Mouse (Mus musculus) layer of hippocampus, adult 2 months (tissue): ENCODE data around the gene Ift27. TPM values are rescaled to one million over a fixed set of nuclear protein-coding genes. Genes with fewer than 3 reads are reported as not detected.

Experiments used
- DNase-seq, 2 experiments: peaks; one replicate each; pipeline ENCODE4 v3.0.0; 2022; ENCODE audit warnings: low spot score in 2 of 2
- H3K27ac ChIP-seq: fragments of 200-600 bp; 2 replicates; pipeline ENCODE4 v1.8.1; 2022
- H3K4me3 ChIP-seq: fragments of 200-600 bp; 2 replicates; pipeline ENCODE4 v1.8.1; 2022; ENCODE audit warnings: mild to moderate bottlenecking
- CTCF ChIP-seq: fragments of 200-600 bp; conservative IDR thresholded peaks from 2 replicates; pipeline ENCODE4 v1.8.1; 2022; ENCODE audit warnings: antibody characterized with exemption, mild to moderate bottlenecking, moderate library complexity
- long read RNA-seq, 2 experiments: library from polyadenylated mRNA; stranded (forward); transcript quantifications; one replicate each; pipeline ENCODE4 v2.0.0; 2021; ENCODE audit warnings: borderline mapping rate in 2 of 2
- total RNA-seq, 2 experiments: library from RNA; stranded (reverse); gene quantifications; 2 replicates each; pipeline ENCODE4 v1.2.3; 2021

Gene Ift27
- total RNA-seq = 10 to 100 TPM; 22.7 to 23.3 TPM
- long read RNA-seq, experiment 1, transcript Ift27-201 (7 exons, 1,013 nt) = major isoform, 21 of 22 reads
- long read RNA-seq, experiment 1, partial matches to known transcripts = 0 of 22 reads
- long read RNA-seq, experiment 1, other reads (novel, unspliced or antisense) = 1 of 22 reads
- long read RNA-seq, experiment 2, transcript Ift27-201 (7 exons, 1,013 nt) = major isoform, 17 of 17 reads
- long read RNA-seq, experiment 2, partial matches to known transcripts = 0 of 17 reads
- long read RNA-seq, experiment 2, other reads (novel, unspliced or antisense) = 0 of 17 reads

GRCm38 (mm10) chr15:78173972-78174886, at the start of gene Ift27:
Gene Ift27 (minus strand): TSS chr15:78174107.
- Histone ChIP-seq H3K4me3 (peak within 1 kb of the TSS; percentile 73), H3K27ac (peak within 1 kb of the TSS; percentile 96)
- peak; percentile 97 to 100 for DNase-seq
- TF ChIP-seq CTCF = peak; percentile 54

GRCm38 (mm10) chr15:78215269-78215668, 41.4 kb upstream of the Ift27 start:
- DNase-seq = no peak
- TF ChIP-seq CTCF = no peak
- Histone ChIP-seq H3K27ac (no peak overlapping the region), H3K4me3 (no peak overlapping the region)

- no peak for DNase-seq
Observed at GRCm38 (mm10) chr15:78211367-78211766, 37.5 kb upstream of the Ift27 start.

GRCm38 (mm10) chr15:78210203-78210602, 36.3 kb upstream of the Ift27 start:
- Histone ChIP-seq H3K4me3 (no peak overlapping the region), H3K27ac (no peak overlapping the region)
- TF ChIP-seq CTCF = no peak
- DNase-seq = no peak

More at GRCm38 (mm10) chr15:78211367-78211766, 37.5 kb upstream of the Ift27 start:
- TF ChIP-seq CTCF = no peak
- Histone ChIP-seq H3K4me3 (no peak overlapping the region), H3K27ac (no peak overlapping the region)

GRCm38 (mm10) chr15:78206312-78206711, 32.4 kb upstream of the Ift27 start, which contains the start of gene Pvalb:
Gene Pvalb (minus strand): TSS chr15:78206400.
- DNase-seq = no peak
- no peak for TF ChIP-seq CTCF
- Histone ChIP-seq H3K27ac (no peak within 1 kb of the TSS), H3K4me3 (no peak within 1 kb of the TSS)

GRCm38 (mm10) chr15:78205192-78205591, 31.3 kb upstream of the Ift27 start:
- DNase-seq = peak in 1 of 2 experiments; percentile 24
- peak; percentile 69 for TF ChIP-seq CTCF
- Histone ChIP-seq H3K4me3 (no peak overlapping the region), H3K27ac (no peak overlapping the region)

- H3K4me3 ChIP-seq = peak overlapping the region; percentile 40
- no peak overlapping the region for H3K27ac ChIP-seq
- no peak; the same call in 1 of the 2 replicates for TF ChIP-seq CTCF
- DNase-seq = peak in 1 of 2 experiments; percentile 48
Observed at GRCm38 (mm10) chr15:78204053-78204847, 30.3 kb upstream of the Ift27 start.

- no peak for DNase-seq
- TF ChIP-seq CTCF = no peak
- Histone ChIP-seq H3K27ac (no peak overlapping the region), H3K4me3 (no peak overlapping the region)
Observed at GRCm38 (mm10) chr15:78195096-78195880, 21.4 kb upstream of the Ift27 start.

GRCm38 (mm10) chr15:78194320-78194719, 20.4 kb upstream of the Ift27 start:
- Histone ChIP-seq H3K4me3 (no peak overlapping the region), H3K27ac (no peak overlapping the region)
- no peak for DNase-seq
- TF ChIP-seq CTCF = no peak

GRCm38 (mm10) chr15:78189636-78190035, 15.7 kb upstream of the Ift27 start:
- Histone ChIP-seq H3K4me3 (no peak overlapping the region), H3K27ac (no peak overlapping the region)
- no peak for TF ChIP-seq CTCF
- no peak for DNase-seq

GRCm38 (mm10) chr15:78188546-78188945, 14.6 kb upstream of the Ift27 start:
- H3K27ac ChIP-seq = no peak overlapping the region
- TF ChIP-seq CTCF = no peak
- no peak for DNase-seq
- no peak overlapping the region for H3K4me3 ChIP-seq

GRCm38 (mm10) chr15:78186906-78187305, 13.0 kb upstream of the Ift27 start:
- TF ChIP-seq CTCF = no peak
- Histone ChIP-seq H3K4me3 (no peak overlapping the region), H3K27ac (no peak overlapping the region)
- DNase-seq = no peak
